Mouse (Mus musculus) heart, postnatal 0 days (tissue): Measurements from ENCODE around the gene Abi3.

ENCODE experiments used
- CTCF ChIP-seq: IDR thresholded peaks from 2 replicates; pipeline ENCODE4 v1.5.1; 2016; ENCODE audit warnings: antibody characterized with exemption, control low read depth, low read depth
- EP300 ChIP-seq: IDR thresholded peaks from 2 replicates; pipeline ENCODE4 v1.6.1; 2016; ENCODE audit warnings: antibody characterized with exemption, low read depth

DNA sequence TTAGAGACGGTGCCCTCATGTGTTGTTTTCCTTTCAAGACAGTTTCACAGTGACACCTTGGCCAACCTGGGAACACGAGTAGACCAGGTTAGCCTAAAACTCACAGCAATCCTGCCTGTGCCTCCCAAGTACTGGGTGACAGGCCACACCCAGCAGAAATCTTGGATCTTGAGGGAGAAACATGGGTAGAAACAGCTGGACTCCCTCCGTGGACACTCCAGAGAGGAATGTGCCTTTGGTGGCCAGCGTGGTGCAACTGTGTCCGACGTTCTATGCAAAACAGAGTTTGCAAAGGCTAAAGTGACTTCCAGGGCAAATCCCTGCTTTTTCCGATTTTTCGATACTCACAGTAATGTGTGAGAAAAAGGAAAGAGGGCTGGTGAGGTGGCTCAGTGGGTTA is 61.8 kb downstream of the Abi3 start:
- TF ChIP-seq CTCF = no peak
- TF ChIP-seq EP300 = no peak
